Mouse (Mus musculus) adipose tissue, adult 10 weeks (tissue): ENCODE measurements around the gene Gm10338. TPM values are rescaled to one million over a fixed set of nuclear protein-coding genes. Genes with fewer than 3 reads are reported as not detected.

Experiments used
- polyA plus RNA-seq: library from polyadenylated mRNA; stranded (reverse); fragments of 350-450 nt; fragmentation: Illumina TruSeq; extraction: RNeasy Lipid Tissue Mini Kit (QIAGEN cat#74804); gene quantifications from one replicate; pipeline ENCODE4 v1.2.3, GENCODE M21; 2014; ENCODE audit warnings: low read depth, low replicate concordance

Gene Gm10338
- polyA plus RNA-seq = not detected

GRCm38 (mm10) chr14:7595492-7595891, at the start of gene Gm10338:
Gene Gm10338, minus strand, starts transcription at chr14:7595592.

DNA sequence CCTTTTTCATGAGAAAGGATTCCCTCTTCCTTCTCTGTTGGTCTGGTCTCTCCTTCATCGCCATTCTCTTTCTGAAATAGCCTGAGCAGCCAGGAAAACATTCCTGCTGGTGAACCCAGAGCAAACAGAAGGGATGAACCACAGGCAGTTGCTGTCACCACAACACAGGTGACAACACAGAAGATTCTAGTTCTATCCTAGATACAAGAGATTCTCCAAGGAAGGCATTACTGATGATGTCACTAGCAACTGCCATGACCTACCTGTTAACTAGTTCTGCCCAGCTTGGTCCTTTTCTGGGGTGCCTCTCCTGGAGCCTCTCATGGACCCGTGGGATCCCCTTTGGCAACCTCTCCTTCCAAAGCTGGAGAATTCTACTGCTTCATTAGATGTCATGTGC, 48.5 kb upstream of the Gm10338 start, which contains the start of gene Gm10128:
Gm10128 (minus strand) TSS at position 101 of the 400 bp plus-strand sequence.

DNA sequence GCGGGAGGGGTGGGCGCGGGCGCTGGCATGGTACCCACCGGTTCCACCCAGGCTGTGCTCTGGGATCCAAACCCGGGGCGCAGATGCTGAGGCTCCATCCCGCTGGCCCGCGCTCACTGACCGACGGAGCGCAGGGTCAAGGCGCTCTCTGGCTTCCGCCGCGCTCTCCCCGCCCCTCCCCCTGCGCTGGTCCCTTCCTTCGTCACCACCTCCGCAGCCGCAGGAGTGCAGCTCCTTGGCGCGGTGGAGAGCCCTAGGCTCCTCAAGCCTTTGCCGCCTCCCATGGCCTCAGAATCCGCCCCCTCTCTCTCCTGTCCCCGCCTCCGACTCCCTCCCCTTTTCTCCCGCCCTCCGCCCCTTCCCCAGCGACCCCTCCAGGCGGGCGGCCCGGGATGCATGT, 27.0 kb downstream of the Gm10338 start, which contains the start of gene Gm3558:
Gm3558 (minus strand) TSS at position 185 of the 400 bp plus-strand sequence.

Other genes starting within 250 kb of the Gm10338 start
- gene Gm8374, start 230.5 kb downstream of the Gm10338 start, polyA plus RNA-seq = not detected
- gene Gm3755, start 144.7 kb downstream of the Gm10338 start, polyA plus RNA-seq = not detected
- not detected for gene Gm3752, start 111.8 kb downstream of the Gm10338 start, polyA plus RNA-seq
- gene Gm3558, start 27.0 kb downstream of the Gm10338 start, polyA plus RNA-seq = 0.43 TPM
- not detected for gene Gm10128, start 48.4 kb upstream of the Gm10338 start, polyA plus RNA-seq
- gene Gm26661, start 196.0 kb upstream of the Gm10338 start, polyA plus RNA-seq = 0.93 TPM
- 27.3 TPM for gene Flnb, start 222.4 kb upstream of the Gm10338 start, polyA plus RNA-seq